22 mouse cellular contexts compared by ENCODE assay signal in the genomic region with DNA sequence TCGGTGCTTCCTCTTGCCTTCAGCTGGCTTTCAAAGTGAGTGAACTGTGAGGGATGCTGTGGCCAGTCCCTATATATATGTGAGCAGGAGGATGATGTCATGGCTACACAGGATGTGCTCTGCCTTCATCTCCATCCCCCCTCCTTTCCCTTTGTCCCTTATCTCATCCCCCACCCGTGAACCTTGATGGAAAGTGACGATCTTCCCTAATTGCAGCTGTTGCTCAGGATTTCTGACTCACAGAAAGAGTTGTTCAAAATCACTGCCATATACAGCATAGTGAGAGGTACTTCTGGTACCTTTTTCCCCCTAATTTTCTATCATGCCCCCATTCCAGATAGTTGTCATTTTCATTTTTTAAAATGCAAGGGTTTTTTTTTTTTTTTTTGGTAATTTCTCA. TPM values are rescaled to one million over a fixed set of nuclear protein-coding genes. Genes with fewer than 3 reads are reported as not detected.
DNase-seq lines count a peak whose midpoint lies in the region; ATAC-seq and TF ChIP-seq lines count a peak whose summit lies in the region.
"Had no signal": no experiment of that assay in that cellular context is flagged by ENCODE, and none has a peak within 500 bp of the region (broad histone marks: within the 10 kb centered on the region; RNA-seq: fewer than 3 reads in every experiment).

Nts (minus strand) TSS at position 101 of the 400 bp plus-strand sequence.

- no peak within 1 kb of the TSS for H3K4me3 ChIP-seq in embryonic facial prominence, embryonic 13.5 days
- H3K4me3 ChIP-seq in embryonic facial prominence, embryonic 10.5 days: no peak within 1 kb of the TSS
- H3K4me3 ChIP-seq in heart, postnatal 0 days (ENCODE audit: low read depth, low read length): no peak within 1 kb of the TSS
- H3K4me3 ChIP-seq in lung, adult 2 months (replicated peaks; ENCODE audit: extremely low read depth, low read depth, low read length): no peak within 1 kb of the TSS
- H3K4me3 ChIP-seq: embryonic facial prominence, embryonic 12.5 days; kidney, embryonic 15.5 days; left cerebral cortex, adult 2 months; limb, embryonic 15.5 days; myocyte had no signal

- no peak for TF ChIP-seq EP300 in heart, postnatal 0 days (IDR thresholded peaks at IDR 0.05; ENCODE audit: low read depth)

- no peak for ATAC-seq in embryonic facial prominence, embryonic 13.5 days (ENCODE audit: insufficient number of reproducible peaks, insufficient read depth, low FRiP score, low TSS enrichment, low read depth)
- ATAC-seq in heart, postnatal 0 days (ENCODE audit: insufficient read depth, low read depth): no peak
- ATAC-seq: liver, postnatal 0 days had no signal

- no peaks in the 10 kb centered on the region; the same call in 1 of the 2 replicates for H3K27me3 ChIP-seq in embryonic facial prominence, embryonic 13.5 days
- no peaks in the 10 kb centered on the region; the same call in 1 of the 2 replicates for H3K27me3 ChIP-seq in embryonic facial prominence, embryonic 10.5 days (replicated peaks; ENCODE audit: low read depth, poor library complexity, severe bottlenecking)
- H3K27me3 ChIP-seq in heart, postnatal 0 days (ENCODE audit: control insufficient read depth, insufficient read depth, low read length): no peaks in the 10 kb centered on the region
- H3K27me3 ChIP-seq: CH12.LX; embryonic facial prominence, embryonic 12.5 days; limb, embryonic 15.5 days had no signal

- 0 out of 2 replicates have a peak within 1 kb of the TSS, but pooled peaks have one; percentile 6 for H3K9ac ChIP-seq in embryonic facial prominence, embryonic 13.5 days
- H3K9ac ChIP-seq in heart, postnatal 0 days (replicated peaks; ENCODE audit: low read depth, low read length): no peak within 1 kb of the TSS
- H3K9ac ChIP-seq: embryonic facial prominence, embryonic 12.5 days; kidney, embryonic 15.5 days; limb, embryonic 15.5 days; liver, postnatal 0 days had no signal

- WGBS in embryonic facial prominence, embryonic 13.5 days: 28% methylated on average over 3 of the region's 3 CpGs
- WGBS in embryonic facial prominence, embryonic 10.5 days: 29% methylated on average over 3 of the region's 3 CpGs
- 17% methylated on average over 3 of the region's 3 CpGs for WGBS in heart, postnatal 0 days
- WGBS in large intestine, adult 2 months: 10% methylated on average over 3 of the region's 3 CpGs
- WGBS in lung, adult 2 months: 1% methylated on average over 3 of the region's 3 CpGs

- no peak for DNase-seq in embryonic facial prominence, embryonic 10.5 days (ENCODE audit: low spot score)
- DNase-seq in heart, postnatal 0 days (ENCODE audit: low spot score): no peak
- DNase-seq in heart, adult 18-20 months: no peak
- no peak for DNase-seq in layer of hippocampus, postnatal 25 days (ENCODE audit: extremely low spot score in 1 of 2, low spot score in 1 of 2)
- DNase-seq in layer of hippocampus, adult 11-12 months (ENCODE audit: low spot score): no peak
- no peak for DNase-seq in large intestine, adult 2 months (ENCODE audit: low read depth, low spot score)
- DNase-seq in lung, adult 2 months: no peak
- DNase-seq: adrenal gland, postnatal 10 days; cerebellum, adult 18-20 months; liver, postnatal 0 days; right cerebral cortex, postnatal 14 days; thymus, postnatal 25 days had no signal

- H3K4me2 ChIP-seq in embryonic facial prominence, embryonic 13.5 days: no peak within 1 kb of the TSS
- H3K4me2 ChIP-seq in heart, postnatal 0 days (ENCODE audit: low read depth, low read length): 0 out of 2 replicates have a peak within 1 kb of the TSS, but pooled peaks have one; percentile 6
- H3K4me2 ChIP-seq: embryonic facial prominence, embryonic 12.5 days; kidney, embryonic 15.5 days; limb, embryonic 15.5 days had no signal

- no peaks in the 10 kb centered on the region for H3K4me1 ChIP-seq in embryonic facial prominence, embryonic 13.5 days
- no peaks in the 10 kb centered on the region for H3K4me1 ChIP-seq in embryonic facial prominence, embryonic 10.5 days
- no peaks in the 10 kb centered on the region for H3K4me1 ChIP-seq in heart, postnatal 0 days (ENCODE audit: control insufficient read depth, insufficient read depth)
- H3K4me1 ChIP-seq in lung, adult 2 months (ENCODE audit: control insufficient read depth, insufficient read depth, low read length): no peaks in the 10 kb centered on the region
- H3K4me1 ChIP-seq: embryonic facial prominence, embryonic 12.5 days; kidney, embryonic 15.5 days; limb, embryonic 15.5 days had no signal

- H3K9me3 ChIP-seq in embryonic facial prominence, embryonic 13.5 days: no peaks in the 10 kb centered on the region
- H3K9me3 ChIP-seq in embryonic facial prominence, embryonic 10.5 days: no peaks in the 10 kb centered on the region
- H3K9me3 ChIP-seq in heart, postnatal 0 days (replicated peaks; ENCODE audit: control insufficient read depth, low read length): no peaks in the 10 kb centered on the region
- H3K9me3 ChIP-seq: embryonic facial prominence, embryonic 12.5 days; kidney, embryonic 15.5 days; limb, embryonic 15.5 days had no signal

- no peak for TF ChIP-seq POLR2A in lung, adult 2 months (IDR thresholded peaks at IDR 0.05; ENCODE audit: borderline replicate concordance, extremely low read depth, low read depth, low read length)

- H3K27ac ChIP-seq in embryonic facial prominence, embryonic 13.5 days: no peak within 1 kb of the TSS
- no peak within 1 kb of the TSS for H3K27ac ChIP-seq in embryonic facial prominence, embryonic 10.5 days (replicated peaks)
- H3K27ac ChIP-seq in heart, postnatal 0 days (ENCODE audit: low read depth): no peak within 1 kb of the TSS
- H3K27ac ChIP-seq: embryonic facial prominence, embryonic 12.5 days; kidney, embryonic 15.5 days; left cerebral cortex, adult 2 months; limb, embryonic 15.5 days; macrophage; stomach, postnatal 0 days had no signal

- no peaks in the 10 kb centered on the region for H3K36me3 ChIP-seq in embryonic facial prominence, embryonic 13.5 days
- no peaks in the 10 kb centered on the region for H3K36me3 ChIP-seq in embryonic facial prominence, embryonic 10.5 days (replicated peaks)
- H3K36me3 ChIP-seq in heart, postnatal 0 days (replicated peaks; ENCODE audit: control insufficient read depth, insufficient read depth, low read length): no peaks in the 10 kb centered on the region
- H3K36me3 ChIP-seq: embryonic facial prominence, embryonic 12.5 days; kidney, embryonic 15.5 days; limb, embryonic 15.5 days had no signal

- no peak for TF ChIP-seq CTCF in heart, postnatal 0 days (IDR thresholded peaks at IDR 0.05; ENCODE audit: low read depth)
- no peak for TF ChIP-seq CTCF in lung, adult 2 months (IDR thresholded peaks at IDR 0.05; ENCODE audit: insufficient read depth, low read length)

RNA-seq across cellular contexts. Expression of gene Nts, which starts in this region (rescaled TPM):
- 13.4 and 18.1 TPM in 2 replicates for polyA plus RNA-seq in embryonic facial prominence, embryonic 13.5 days (2015; fragmentation: Nextera tagmentation; extraction: Ambion mirVana)
- polyA plus RNA-seq in embryonic facial prominence, embryonic 10.5 days (2016; fragmentation: Nextera tagmentation; extraction: Ambion mirVana): 0.31 TPM in 2 replicates
- total RNA-seq in heart, postnatal 0 days (2014; rRNA removed; ENCODE audit: low replicate concordance): 13.8 and 15.2 TPM in 2 replicates
- 16.0 and 19.3 TPM in 2 replicates for polyA plus RNA-seq in heart, postnatal 0 days (2015; fragmentation: Nextera tagmentation; extraction: Ambion mirVana)
- total RNA-seq in heart, adult 18-20 months (2021): under 1 TPM; 0.57 to 0.77 TPM
- 10 to 100 TPM; 10.9 to 11.2 TPM for total RNA-seq in layer of hippocampus, postnatal 25 days (2021)
- 18.4 and 19.7 TPM in 2 replicates for polyA plus RNA-seq in large intestine, adult 2 months (2012; rRNA removed)
- 0.09 and 0.11 TPM in 2 replicates for polyA plus RNA-seq in lung, adult 2 months (2012; rRNA removed)
- total RNA-seq: gastrocnemius, adult 8-10 months had no signal
- polyA plus RNA-seq: macrophage, myocyte had no signal

Comparison
In these comparisons a context has a peak if more than half of its experiments do, and no peak if none do; other contexts are left out.
1. RNA of gene Nts (polyA plus RNA-seq): 18.4 to 19.7 TPM in large intestine, adult 2 months, 16.0 to 19.3 TPM in heart, postnatal 0 days and 13.4 to 18.1 TPM in embryonic facial prominence, embryonic 13.5 days; 0.31 TPM in embryonic facial prominence, embryonic 10.5 days and 0.09 to 0.11 TPM in lung, adult 2 months; every median in the first group is over 10 times any median in the second.